ENCODE assay signal across 7 mouse cellular contexts in the genomic region with DNA sequence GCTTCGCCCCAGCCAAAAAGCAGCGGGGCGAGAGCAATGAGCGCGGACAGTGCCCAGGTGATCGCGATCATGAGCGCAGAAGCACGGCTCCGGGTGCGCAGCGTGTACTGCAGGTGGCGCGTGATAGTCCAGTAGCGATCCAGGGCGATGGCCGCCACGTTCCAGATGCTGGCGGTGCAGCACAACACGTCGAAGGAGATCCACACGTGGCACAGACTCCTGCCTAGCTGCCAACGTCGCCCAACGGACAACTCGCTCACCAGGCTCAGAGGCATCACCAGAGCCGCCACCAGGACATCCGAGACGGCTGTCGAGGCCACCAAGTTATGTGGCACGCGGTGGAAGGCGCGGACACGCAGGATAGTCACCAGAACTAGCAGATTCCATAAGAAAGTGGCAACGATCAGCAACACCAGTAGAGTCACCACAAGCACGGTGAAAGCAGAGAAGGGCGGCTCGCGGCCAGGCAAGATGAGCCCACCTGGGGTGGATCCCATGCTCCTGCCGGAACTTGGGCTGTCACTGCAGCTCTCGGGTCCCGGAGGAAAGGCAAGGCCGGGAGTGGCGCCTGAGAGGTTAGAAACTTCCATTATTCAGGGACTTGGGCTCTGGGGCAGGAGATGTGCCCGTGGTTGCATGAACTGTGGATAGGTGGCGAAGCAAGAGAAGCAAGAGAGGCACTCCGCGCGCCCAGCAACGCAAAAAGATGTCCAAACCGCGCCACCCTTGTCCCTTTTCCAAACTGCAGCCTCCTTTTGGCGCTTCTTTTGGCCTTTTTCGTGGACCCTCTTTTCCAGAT. TPM values are rescaled to one million over a fixed set of nuclear protein-coding genes. Genes with fewer than 3 reads are reported as not detected.
DNase-seq lines count a peak whose midpoint lies in the region; ATAC-seq and TF ChIP-seq lines count a peak whose summit lies in the region.

No protein-coding gene starts in this region.

- 12% methylated on average over 55 of the region's 55 CpGs for WGBS in lung, embryonic 14.5 days
- 14% methylated on average over 55 of the region's 55 CpGs for WGBS in lung, adult 2 months
- 17% methylated on average over 53 of the region's 55 CpGs for WGBS in embryonic facial prominence, embryonic 14.5 days
- 10% methylated on average over 55 of the region's 55 CpGs for WGBS in intestine, embryonic 16.5 days
- WGBS in neural tube, embryonic 11.5 days, result 12% methylated on average over 55 of the region's 55 CpGs

- peak; percentile 45; the same call in 1 of the 2 replicates for ATAC-seq in lung, embryonic 14.5 days (ENCODE audit: insufficient read depth)
- ATAC-seq in embryonic facial prominence, embryonic 14.5 days (ENCODE audit: low read depth), result 0 out of 2 replicates have a peak, but pooled peaks have one; percentile 34
- ATAC-seq in intestine, embryonic 16.5 days, result peak; percentile 42; the same call in 1 of the 2 replicates
- ATAC-seq in neural tube, embryonic 11.5 days (ENCODE audit: insufficient read depth, low FRiP score, low TSS enrichment), result no peak

- 0 out of 2 replicates have a peak, but pooled peaks have one; percentile 2 for TF ChIP-seq CTCF in lung, embryonic 14.5 days (IDR thresholded peaks at IDR 0.05; ENCODE audit: low read depth)
- TF ChIP-seq CTCF in lung, adult 2 months (IDR thresholded peaks at IDR 0.05; ENCODE audit: insufficient read depth, low read length), result no peak

- H3K4me1 ChIP-seq in lung, embryonic 14.5 days (ENCODE audit: insufficient read depth), result 0 out of 2 replicates have a peak, but pooled peaks cover 4% of the 10 kb centered on the region
- no peaks in the 10 kb centered on the region for H3K4me1 ChIP-seq in lung, adult 2 months (ENCODE audit: control insufficient read depth, insufficient read depth, low read length)
- peaks cover 8% of the 10 kb centered on the region; the same call in 1 of the 2 replicates for H3K4me1 ChIP-seq in embryonic facial prominence, embryonic 14.5 days (ENCODE audit: control insufficient read depth, insufficient read depth, low read length)
- H3K4me1 ChIP-seq in intestine, embryonic 16.5 days (ENCODE audit: control insufficient read depth, insufficient read depth, low read length), result peaks cover 8% of the 10 kb centered on the region
- H3K4me1 ChIP-seq in neural tube, embryonic 11.5 days (ENCODE audit: control insufficient read depth, insufficient read depth, low read length), result 0 out of 2 replicates have a peak, but pooled peaks cover 3% of the 10 kb centered on the region

- H3K9me3 ChIP-seq in lung, embryonic 14.5 days (ENCODE audit: low read depth, low read length), result no peaks in the 10 kb centered on the region
- no peaks in the 10 kb centered on the region for H3K9me3 ChIP-seq in embryonic facial prominence, embryonic 14.5 days (ENCODE audit: control insufficient read depth, low read length)
- no peaks in the 10 kb centered on the region for H3K9me3 ChIP-seq in intestine, embryonic 16.5 days (ENCODE audit: control insufficient read depth, low read length)
- H3K9me3 ChIP-seq in neural tube, embryonic 11.5 days (ENCODE audit: control insufficient read depth, low read length), result no peaks in the 10 kb centered on the region

- peak; percentile 5 for DNase-seq in lung, embryonic 14.5 days
- DNase-seq in lung, adult 2 months, result no peak
- no peak for DNase-seq in embryonic facial prominence, embryonic 14.5 days (ENCODE audit: low spot score)
- DNase-seq in neural tube, embryonic 11.5 days (ENCODE audit: low spot score), result peak; percentile 29
- no peak for DNase-seq in spleen, postnatal 14 days (ENCODE audit: low spot score in 2 of 2)
- DNase-seq in thymus, postnatal 25 days, result no peak

- no peak overlapping the region for H3K9ac ChIP-seq in lung, embryonic 14.5 days
- no peak overlapping the region; the same call in 1 of the 2 replicates for H3K9ac ChIP-seq in embryonic facial prominence, embryonic 14.5 days (ENCODE audit: low read depth, low read length)
- H3K9ac ChIP-seq in intestine, embryonic 16.5 days (ENCODE audit: low read depth, low read length), result no peak overlapping the region
- H3K9ac ChIP-seq in neural tube, embryonic 11.5 days (ENCODE audit: low read length), result no peak overlapping the region

- H3K27me3 ChIP-seq in lung, embryonic 14.5 days (ENCODE audit: insufficient read depth, low read length), result peaks cover 25% of the 10 kb centered on the region
- peaks cover 27% of the 10 kb centered on the region for H3K27me3 ChIP-seq in embryonic facial prominence, embryonic 14.5 days (replicated peaks; ENCODE audit: control insufficient read depth, insufficient read depth, low read length)
- peaks cover 16% of the 10 kb centered on the region for H3K27me3 ChIP-seq in intestine, embryonic 16.5 days (replicated peaks; ENCODE audit: control insufficient read depth, insufficient read depth, low read length)
- H3K27me3 ChIP-seq in neural tube, embryonic 11.5 days (ENCODE audit: control insufficient read depth, insufficient read depth, low read length), result peaks cover 18% of the 10 kb centered on the region

- no peaks in the 10 kb centered on the region for H3K36me3 ChIP-seq in lung, embryonic 14.5 days (ENCODE audit: insufficient read depth)
- H3K36me3 ChIP-seq in embryonic facial prominence, embryonic 14.5 days (ENCODE audit: control insufficient read depth, insufficient read depth, low read length), result no peaks in the 10 kb centered on the region
- no peaks in the 10 kb centered on the region for H3K36me3 ChIP-seq in intestine, embryonic 16.5 days (ENCODE audit: control insufficient read depth, insufficient read depth, low read length)
- H3K36me3 ChIP-seq in neural tube, embryonic 11.5 days (ENCODE audit: control insufficient read depth, insufficient read depth, low read length), result no peaks in the 10 kb centered on the region

- peak overlapping the region; percentile 57 for H3K4me2 ChIP-seq in lung, embryonic 14.5 days
- H3K4me2 ChIP-seq in embryonic facial prominence, embryonic 14.5 days (ENCODE audit: low read depth, low read length), result peak overlapping the region; percentile 58
- H3K4me2 ChIP-seq in intestine, embryonic 16.5 days (ENCODE audit: low read depth, low read length), result peak overlapping the region; percentile 60
- peak overlapping the region; percentile 50 for H3K4me2 ChIP-seq in neural tube, embryonic 11.5 days (ENCODE audit: low read depth)

- peak overlapping the region; percentile 25 for H3K4me3 ChIP-seq in lung, embryonic 14.5 days (ENCODE audit: low read depth, low read length)
- no peak overlapping the region for H3K4me3 ChIP-seq in lung, adult 2 months (replicated peaks; ENCODE audit: extremely low read depth, low read depth, low read length)
- peak overlapping the region; percentile 29 for H3K4me3 ChIP-seq in embryonic facial prominence, embryonic 14.5 days (ENCODE audit: low read depth, low read length)
- H3K4me3 ChIP-seq in intestine, embryonic 16.5 days (ENCODE audit: low read length), result peak overlapping the region; percentile 34
- peak overlapping the region; percentile 24 for H3K4me3 ChIP-seq in neural tube, embryonic 11.5 days (ENCODE audit: low read depth, low read length)

- H3K27ac ChIP-seq in lung, embryonic 14.5 days (ENCODE audit: low read depth), result no peak overlapping the region
- H3K27ac ChIP-seq in embryonic facial prominence, embryonic 14.5 days (replicated peaks; ENCODE audit: low read depth, low read length), result no peak overlapping the region
- no peak overlapping the region for H3K27ac ChIP-seq in intestine, embryonic 16.5 days (ENCODE audit: low read length)
- H3K27ac ChIP-seq in neural tube, embryonic 11.5 days (ENCODE audit: low read depth, low read length), result no peak overlapping the region

- TF ChIP-seq POLR2A in lung, adult 2 months (IDR thresholded peaks at IDR 0.05; ENCODE audit: borderline replicate concordance, extremely low read depth, low read depth, low read length), result no peak

RNA-seq across cellular contexts. Expression of a gene that starts 0.5 kb away (rescaled TPM):
- 0.09 and 0.14 TPM in 2 replicates for polyA plus RNA-seq in lung, embryonic 14.5 days (2014; fragmentation: Nextera tagmentation; extraction: Ambion mirVana)
- not detected in 2 replicates for polyA plus RNA-seq in lung, adult 2 months (2012; rRNA removed)
- polyA plus RNA-seq in embryonic facial prominence, embryonic 14.5 days (2014; fragmentation: Nextera tagmentation; extraction: Ambion mirVana), result 0.25 and 0.30 TPM in 2 replicates
- polyA plus RNA-seq in intestine, embryonic 16.5 days (2015; fragmentation: Nextera tagmentation; extraction: Ambion mirVana), result 0.23 and 0.33 TPM in 2 replicates
- polyA plus RNA-seq in neural tube, embryonic 11.5 days (2014; fragmentation: Nextera tagmentation; extraction: Ambion mirVana), result 0.16 and 0.20 TPM in 2 replicates

RNA-seq across cellular contexts. Expression of a gene that starts 40.0 kb away (rescaled TPM):
- polyA plus RNA-seq in lung, embryonic 14.5 days (2014; fragmentation: Nextera tagmentation; extraction: Ambion mirVana), result 68.4 and 69.4 TPM in 2 replicates
- 23.7 and 42.0 TPM in 2 replicates for polyA plus RNA-seq in lung, adult 2 months (2012; rRNA removed)
- polyA plus RNA-seq in embryonic facial prominence, embryonic 14.5 days (2014; fragmentation: Nextera tagmentation; extraction: Ambion mirVana), result 58.7 and 61.4 TPM in 2 replicates
- polyA plus RNA-seq in intestine, embryonic 16.5 days (2015; fragmentation: Nextera tagmentation; extraction: Ambion mirVana), result 43.5 and 55.9 TPM in 2 replicates
- polyA plus RNA-seq in neural tube, embryonic 11.5 days (2014; fragmentation: Nextera tagmentation; extraction: Ambion mirVana), result 67.2 and 72.5 TPM in 2 replicates

Comparison
In these comparisons a context has a peak if more than half of its experiments do, and no peak if none do; other contexts are left out.
1. DNase-seq: peak in lung, embryonic 14.5 days (single experiment) and neural tube, embryonic 11.5 days (single experiment); none in lung, adult 2 months (single experiment), embryonic facial prominence, embryonic 14.5 days (single experiment), spleen, postnatal 14 days (0 of 2) and thymus, postnatal 25 days (single experiment).
2. Peak in every context shown above with its lines, with median percentiles within 50 percentile points of each other: H3K4me2 ChIP-seq.